Mouse (Mus musculus) embryo, embryonic 11 days (tissue): ENCODE measurements at regions not wholly inside any gene's neighbourhood (a gene's known extent, or its start where the extent isn't known, plus 50 kb on each side); places are given as distances from the start of the nearest gene placed in this dataset.
A peak's percentile ranks its signal among the peaks of the same experiment; 100 is the strongest.

Source experiments
- DNase-seq: peaks from one replicate; pipeline ENCODE4 v3.0.0-alpha.2; 2015

DNA sequence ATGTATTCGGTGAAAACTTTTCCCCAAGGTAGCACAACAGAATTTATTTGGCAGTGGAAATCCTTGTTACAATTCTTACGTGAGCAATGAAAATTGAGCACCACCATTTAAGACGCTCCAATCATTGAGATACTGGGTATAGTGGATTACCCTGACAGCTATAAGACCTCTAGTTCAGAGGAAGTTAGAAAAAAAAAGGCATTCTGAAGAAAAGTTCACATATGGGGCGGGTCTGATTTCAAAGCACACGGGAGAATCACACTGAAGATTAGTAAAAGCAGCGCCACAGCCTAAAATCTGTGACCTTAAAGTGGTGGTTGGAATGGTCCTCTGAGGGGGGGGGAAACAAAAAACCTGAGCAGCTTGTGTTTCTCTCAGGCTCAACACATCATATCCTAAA is 978.4 kb downstream of the Flrt2 start:
- DNase-seq = no peak

DNA sequence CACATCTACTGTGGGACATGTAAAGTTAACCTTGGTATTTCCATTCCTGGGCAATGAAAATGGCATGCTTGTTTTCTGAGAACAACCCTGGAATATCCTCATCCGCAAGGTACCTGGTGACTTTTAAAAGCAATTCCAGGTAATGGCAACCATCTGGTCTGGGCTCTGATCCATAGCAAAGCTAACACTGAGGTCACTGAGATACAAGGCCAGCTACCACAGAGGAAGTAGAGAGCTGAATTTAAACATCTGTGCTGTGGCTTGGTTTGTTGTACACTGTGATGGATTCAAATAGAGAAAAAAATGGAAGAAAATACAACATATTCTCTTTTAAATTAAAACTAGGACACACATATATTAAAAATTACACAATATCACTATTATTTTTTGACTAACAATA is 998.9 kb downstream of the Flrt2 start:
- DNase-seq = peak; percentile 17
